Mouse (Mus musculus) mouse trophoblast stem cell (cell line): Measurements from ENCODE around the gene Cacna2d3.

ENCODE experiments used
- in situ Hi-C, 2 experiments: fragments of 300-500 bp; cut with MseI, MboI; formaldehyde crosslinking; loops; 2 replicates in 1 of 2; 3 replicates in 1 of 2; pipeline ENCODE4 v1.15.1; 2025

Cacna2d3 gene

DNA sequence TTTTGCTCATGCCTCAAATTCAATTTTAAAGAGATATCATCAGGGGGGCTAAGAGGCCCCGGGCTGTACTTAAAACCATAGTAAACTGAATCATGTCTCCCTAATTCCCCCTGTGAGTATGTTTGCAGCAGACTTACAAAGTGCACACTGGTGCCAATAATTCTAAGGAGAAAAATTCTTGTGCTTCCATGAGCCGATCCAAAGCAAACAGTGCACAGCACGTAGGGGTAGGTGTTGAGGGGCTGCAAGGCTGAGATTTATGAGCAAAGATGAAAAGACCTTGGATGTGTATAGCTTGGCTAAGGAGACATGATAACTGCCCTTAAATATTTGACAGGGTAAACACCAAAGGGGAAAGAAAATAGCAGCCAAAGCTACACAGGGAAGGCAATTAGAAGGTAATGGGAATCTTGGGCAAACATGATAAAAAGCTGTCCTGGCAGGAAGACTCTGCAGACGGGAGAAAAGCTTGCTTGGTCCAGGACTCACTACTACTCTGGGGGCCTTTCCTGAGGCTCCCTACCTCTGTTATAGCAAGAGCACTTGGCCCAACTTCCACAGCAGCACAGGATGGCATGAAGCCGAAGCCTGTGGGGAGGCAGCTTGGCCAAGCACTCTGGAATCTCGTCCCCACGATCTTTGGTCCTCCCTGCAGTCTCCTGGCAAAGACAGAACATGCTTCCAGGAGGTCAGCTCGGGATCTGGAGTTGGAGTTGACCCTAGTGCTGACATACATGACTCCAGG lies 222.9 kb downstream of the Cacna2d3 start:
- in situ Hi-C loops: no loop called here

DNA sequence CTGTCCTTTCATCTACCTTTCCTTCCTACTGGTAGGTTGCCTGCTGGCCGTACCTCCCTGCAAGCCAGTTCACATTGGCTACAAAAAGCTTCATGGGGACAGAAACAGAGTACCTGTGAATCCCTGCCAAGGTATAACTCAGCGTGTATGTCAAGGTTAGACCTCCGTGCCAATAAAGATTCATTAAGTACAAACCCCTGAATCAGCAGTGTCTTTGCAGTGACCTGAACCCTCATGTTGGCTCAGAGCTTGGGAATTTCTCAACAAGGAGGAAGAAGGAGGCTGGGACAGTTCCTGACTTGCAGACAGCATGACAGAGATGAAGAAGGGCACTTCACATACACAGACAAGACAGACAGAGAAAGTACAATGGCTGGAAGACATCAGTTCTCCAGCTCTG lies 225.1 kb downstream of the Cacna2d3 start:
- in situ Hi-C loops: no loop called here

DNA sequence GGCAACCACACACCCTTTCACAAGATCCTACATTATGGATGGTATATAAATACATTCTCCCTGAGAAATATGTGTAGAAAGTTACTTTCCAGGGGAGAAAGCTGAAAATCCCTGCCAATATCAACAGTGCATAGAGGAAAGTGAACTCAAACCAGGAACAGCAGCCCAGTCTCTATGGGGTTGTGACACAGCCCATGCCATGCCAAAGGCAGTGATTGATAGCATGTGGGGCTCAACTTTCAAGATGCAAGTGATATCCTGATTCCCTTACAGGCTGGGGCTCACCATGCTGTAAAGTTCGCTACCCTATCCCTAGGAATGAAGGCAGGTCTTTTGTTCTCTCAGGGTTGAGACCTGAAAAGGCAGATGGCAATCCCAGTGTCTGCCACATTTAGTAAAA lies 229.9 kb downstream of the Cacna2d3 start:
- in situ Hi-C loops: no loop called here

DNA sequence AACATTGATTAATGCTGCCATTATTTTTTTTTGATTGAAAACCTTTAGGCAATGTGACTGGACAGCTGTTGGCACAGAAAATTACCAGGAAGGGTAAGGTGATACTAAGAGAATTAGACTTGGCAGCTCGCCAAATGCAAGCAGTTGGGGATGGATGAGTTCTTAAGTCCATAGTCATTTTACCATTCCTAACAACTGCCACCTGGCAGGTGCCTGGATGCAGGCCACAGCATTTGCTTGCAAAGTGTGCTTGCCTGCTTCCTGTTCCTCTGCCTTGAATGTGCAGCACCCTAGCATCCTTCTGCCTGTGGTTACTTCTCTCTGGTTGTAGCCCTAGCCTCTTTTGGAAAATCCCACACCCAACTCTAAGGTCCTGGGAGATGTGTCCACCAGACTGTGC lies 236.2 kb downstream of the Cacna2d3 start:
- in situ Hi-C loops: no loop called here

DNA sequence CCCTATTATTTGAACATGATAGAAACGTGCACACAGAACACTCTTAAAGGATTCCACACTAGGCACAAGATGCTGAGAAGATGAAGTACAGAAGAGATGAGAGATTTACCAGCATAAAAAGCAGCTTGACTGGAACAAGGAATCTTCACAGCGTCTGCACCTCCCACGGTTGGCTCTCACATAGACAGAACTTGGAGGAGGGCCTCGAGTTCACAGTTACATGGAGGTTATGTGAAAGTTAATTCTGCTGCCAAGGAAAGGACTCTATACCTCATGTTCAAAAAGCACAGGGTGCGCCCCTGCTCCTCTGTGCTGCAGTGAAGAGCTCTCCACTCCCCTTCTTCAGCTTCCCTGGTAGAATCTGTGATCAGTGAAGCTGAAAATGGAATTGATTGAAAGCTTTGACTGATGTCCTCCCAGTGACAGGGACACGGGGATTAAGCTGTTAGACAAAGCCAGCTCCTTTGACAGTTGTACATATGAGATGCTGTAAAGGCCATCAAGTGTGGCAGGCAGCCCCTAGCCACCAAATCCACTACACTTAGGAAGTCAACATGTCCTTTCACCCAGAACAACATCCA lies 243.2 kb downstream of the Cacna2d3 start:
- in situ Hi-C loops: no loop called here

DNA sequence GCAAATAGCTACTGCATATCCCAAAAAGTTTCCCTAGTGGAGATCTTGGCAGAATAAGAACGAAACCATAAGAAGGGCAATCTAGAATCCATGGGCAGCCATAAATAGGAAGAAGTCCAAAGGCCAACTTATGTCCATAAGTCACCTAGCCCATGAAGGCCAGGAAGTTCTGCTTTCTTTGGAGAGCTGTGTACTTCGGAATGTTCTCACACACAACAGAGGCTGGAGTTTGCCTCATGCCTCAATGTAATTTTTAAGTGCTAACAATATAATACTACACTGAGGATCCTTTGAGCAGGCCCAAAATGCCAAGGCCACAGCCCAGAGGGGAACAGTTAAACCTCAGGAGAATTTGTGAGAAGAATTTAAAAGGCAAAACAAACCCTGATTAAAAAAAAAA lies 257.4 kb downstream of the Cacna2d3 start:
- in situ Hi-C loops: loop anchor here in 1 of 2 experiments (25.0 kb wide), 1 partner anchor 473 kb away; no protein-coding TSS in a partner anchor

DNA sequence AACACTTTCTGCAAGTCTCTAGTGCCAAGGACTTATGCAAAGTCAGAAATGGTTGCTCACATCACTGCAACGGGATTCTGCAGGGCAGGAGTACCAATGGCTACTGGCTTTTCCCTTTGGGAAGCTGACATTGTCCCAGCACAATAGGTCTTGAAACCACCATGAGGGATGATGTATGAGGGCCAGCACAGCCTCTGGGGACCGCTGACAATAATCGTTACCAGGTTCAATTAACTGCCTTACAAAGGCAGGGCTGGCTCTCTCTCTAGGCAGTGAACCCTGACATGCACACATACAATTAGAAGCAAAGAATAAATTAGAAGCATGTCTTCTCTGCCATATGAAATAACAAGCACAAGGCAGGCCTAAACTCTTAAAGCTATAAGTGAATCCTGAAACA lies 272.5 kb downstream of the Cacna2d3 start:
- in situ Hi-C loops: loop anchor here (10.0 to 25.0 kb wide), 2 partner anchors 324 to 487 kb away; no protein-coding TSS in a partner anchor

DNA sequence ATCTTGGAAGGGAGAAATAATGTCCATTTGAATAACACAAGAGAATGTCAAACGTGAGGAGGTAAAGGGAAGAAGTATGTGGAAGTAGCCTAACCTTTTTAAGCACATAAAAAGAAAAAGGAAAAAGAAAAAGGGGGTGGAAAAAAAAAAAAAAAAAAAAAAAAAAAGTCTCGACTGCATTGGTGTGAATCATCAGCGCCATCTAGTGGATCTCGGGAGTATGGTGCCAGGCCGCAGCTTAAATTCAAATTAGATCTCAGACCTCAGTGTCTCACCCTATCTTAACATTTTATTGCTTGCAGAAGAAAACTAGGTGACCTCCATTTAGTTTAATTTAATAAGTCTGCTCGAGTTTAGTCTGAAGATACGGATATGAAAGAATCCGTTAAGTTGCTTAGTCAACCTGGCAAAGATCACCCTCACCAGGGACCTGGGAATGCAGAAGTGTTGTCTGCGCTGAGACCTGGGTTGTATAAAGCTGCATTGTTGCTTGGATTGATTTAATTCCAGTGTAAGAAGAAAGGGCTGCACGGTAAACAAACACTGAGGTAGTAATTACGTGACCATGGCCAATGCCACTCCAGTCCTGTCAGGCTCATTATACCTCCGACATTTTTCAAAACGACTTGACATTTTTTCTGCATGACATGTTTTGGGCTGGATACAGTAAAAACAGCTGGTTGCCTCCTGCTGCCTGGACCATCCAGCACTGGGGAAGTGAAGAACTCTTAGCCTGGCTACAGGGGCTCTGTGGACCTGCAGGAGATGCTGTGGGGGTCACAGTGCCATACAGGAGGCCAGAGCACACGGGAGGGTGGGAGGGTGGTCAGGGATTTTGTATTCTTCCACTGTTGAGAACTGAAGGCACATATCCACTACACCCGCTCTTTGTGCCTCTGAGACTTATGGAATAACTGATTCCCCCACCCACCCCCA lies 278.3 kb downstream of the Cacna2d3 start:
- in situ Hi-C loops: loop anchor here (5.0 to 25.0 kb wide), 3 partner anchors 319 to 481 kb away; no protein-coding TSS in a partner anchor

DNA sequence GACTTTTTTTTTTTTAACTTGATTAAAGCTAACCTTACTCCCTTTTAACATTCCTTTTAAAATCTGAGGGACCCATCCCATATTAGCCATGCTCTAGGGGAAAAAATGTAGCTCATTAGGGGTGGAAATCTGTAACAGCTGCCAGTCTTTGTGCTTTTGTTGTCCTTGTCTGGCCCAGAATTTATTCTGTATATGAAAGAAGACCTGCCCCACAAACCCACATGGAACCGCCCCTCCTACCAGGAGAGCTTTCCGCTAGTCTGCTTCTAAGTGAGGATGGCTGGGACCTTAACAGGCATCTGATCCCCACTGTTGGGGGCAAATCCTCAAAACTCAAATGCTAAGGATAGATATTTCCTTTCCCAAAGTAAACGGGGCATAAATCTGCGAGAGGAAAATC lies 279.2 kb downstream of the Cacna2d3 start:
- in situ Hi-C loops: loop anchor here (5.0 to 25.0 kb wide), 3 partner anchors 318 to 480 kb away; no protein-coding TSS in a partner anchor

DNA sequence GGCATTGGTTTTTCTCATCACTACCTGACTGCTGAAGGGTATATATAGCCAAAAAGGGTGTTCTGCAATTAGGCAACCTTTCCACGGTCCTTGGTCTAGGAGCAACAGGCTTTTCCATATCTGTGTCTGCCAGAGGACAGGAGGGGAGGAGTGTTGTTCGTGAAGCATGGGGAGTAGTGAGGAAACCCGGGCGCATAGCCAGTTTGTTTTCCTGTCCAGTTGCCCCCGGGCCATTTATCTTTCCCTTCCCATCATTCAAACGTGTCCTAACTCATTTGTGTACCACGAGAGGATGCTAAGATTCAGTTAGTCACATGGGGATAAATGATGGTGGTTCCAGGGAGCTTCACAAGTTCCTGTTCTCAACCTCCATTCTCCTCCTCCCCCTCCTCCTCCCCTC lies 283.0 kb downstream of the Cacna2d3 start:
- in situ Hi-C loops: loop anchor here in 1 of 2 experiments (25.0 kb wide), 1 partner anchor 476 kb away; no protein-coding TSS in a partner anchor

DNA sequence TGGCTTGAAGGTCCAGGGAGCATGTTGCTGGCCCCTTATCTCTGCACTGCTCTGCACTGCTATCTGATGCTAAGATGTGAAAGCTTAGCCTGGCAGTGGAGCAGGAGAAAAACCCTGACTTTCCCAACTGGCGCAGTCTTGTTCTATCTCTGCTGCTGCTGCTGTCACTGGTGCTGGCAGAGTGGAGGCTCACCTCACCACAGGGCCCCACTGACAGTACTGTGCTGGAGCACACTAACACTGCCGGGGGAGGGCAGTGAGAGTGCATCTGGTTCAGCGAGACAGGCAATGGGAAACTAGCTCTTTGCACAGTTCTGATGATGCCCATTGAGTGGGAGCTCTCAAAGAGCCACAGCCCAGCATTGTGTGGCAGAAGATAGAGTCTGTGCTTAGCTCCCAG lies 283.4 kb downstream of the Cacna2d3 start:
- in situ Hi-C loops: loop anchor here in 1 of 2 experiments (25.0 kb wide), 1 partner anchor 476 kb away; no protein-coding TSS in a partner anchor

DNA sequence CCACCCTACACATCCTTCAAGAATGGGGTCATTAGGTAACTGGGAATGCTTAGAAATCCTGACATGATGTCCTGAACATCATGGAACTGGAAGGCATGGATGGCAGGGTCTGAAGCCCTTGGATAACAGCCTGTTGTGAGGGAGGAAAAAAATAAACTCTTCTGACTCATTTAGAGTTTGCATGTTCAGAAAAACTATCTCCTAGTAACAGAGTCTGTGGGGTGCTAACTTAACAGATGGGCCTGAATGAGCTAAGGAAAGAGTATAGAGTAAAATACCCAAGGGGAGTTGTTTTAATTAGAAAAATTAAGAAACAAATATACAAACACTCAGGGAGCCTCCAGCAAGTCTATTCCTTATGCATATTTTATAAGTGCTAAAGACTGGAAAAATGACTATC lies 286.5 kb downstream of the Cacna2d3 start:
- in situ Hi-C loops: loop anchor here in 1 of 2 experiments (25.0 kb wide), 1 partner anchor 473 kb away; no protein-coding TSS in a partner anchor

DNA sequence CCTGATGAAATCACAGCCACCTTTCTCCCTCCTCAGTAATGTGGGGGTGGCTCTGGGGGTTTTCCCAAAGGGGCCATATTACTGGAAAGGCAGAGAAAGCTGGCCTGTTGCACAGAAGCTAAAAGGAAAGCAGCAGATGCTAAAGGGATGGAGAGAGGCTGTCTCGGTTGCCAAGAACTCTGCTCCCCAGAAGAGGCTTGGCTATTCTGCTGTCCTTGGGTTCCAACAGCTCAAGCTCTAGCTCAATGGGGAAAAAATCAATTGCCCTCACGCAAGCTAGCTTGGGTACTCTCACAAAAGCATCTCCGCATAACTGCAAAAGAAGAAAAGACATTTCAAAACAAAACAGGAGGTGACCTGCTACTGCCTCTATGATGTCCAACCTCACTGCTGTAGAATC lies 287.9 kb downstream of the Cacna2d3 start:
- in situ Hi-C loops: loop anchor here in 1 of 2 experiments (25.0 kb wide), 1 partner anchor 471 kb away; no protein-coding TSS in a partner anchor

DNA sequence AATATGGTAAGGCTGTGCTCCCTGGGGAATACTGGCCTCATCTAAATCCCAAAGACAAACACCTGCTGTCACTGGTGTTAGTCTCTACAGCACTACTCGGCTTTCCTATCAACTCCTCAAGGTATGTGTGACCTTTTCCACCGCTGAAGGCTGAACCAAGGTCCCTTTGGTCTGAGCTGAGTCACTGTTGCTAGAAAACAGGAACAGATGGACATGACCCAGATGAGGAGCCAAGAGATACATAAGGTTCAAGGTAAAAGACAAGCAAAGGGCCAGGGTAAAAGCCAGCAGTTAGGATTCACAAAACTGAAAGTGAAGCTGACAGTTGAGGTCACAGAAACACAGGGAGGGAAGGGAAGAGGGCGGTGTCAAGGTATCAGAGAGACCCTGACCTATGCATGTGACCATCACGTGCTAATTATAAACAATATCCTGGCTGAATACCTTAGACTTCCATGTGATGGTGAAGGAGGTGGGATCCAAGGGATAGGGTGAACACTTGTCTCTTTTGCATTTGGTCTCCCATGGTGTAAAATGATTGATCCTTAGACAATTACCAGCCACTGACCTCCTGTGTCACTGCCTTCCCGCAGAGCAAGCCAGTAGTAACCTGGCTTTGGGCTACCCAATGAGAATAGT lies 288.5 kb downstream of the Cacna2d3 start:
- in situ Hi-C loops: loop anchor here in 1 of 2 experiments (25.0 kb wide), 1 partner anchor 471 kb away; no protein-coding TSS in a partner anchor

DNA sequence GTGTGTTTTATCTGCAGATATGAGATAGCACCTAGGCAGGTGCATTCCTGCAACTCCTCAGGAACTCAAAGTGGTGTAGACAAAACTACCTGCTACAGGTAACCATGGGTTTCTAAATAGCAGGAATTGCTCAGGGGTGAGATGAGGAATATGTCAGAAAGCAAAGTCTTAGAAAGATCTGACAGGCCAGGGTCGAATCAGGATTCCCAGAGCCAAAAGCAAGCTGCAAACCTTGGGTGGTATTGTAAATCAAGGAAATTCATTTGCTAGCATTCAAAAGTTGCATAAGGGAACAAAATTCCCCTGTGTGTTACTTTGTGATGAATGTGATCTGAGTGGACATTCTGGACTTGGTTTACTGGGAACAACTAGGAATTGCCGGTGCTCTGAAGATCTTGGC lies 291.9 kb downstream of the Cacna2d3 start:
- in situ Hi-C loops: loop anchor here in 1 of 2 experiments (25.0 kb wide), 1 partner anchor 467 kb away; no protein-coding TSS in a partner anchor

DNA sequence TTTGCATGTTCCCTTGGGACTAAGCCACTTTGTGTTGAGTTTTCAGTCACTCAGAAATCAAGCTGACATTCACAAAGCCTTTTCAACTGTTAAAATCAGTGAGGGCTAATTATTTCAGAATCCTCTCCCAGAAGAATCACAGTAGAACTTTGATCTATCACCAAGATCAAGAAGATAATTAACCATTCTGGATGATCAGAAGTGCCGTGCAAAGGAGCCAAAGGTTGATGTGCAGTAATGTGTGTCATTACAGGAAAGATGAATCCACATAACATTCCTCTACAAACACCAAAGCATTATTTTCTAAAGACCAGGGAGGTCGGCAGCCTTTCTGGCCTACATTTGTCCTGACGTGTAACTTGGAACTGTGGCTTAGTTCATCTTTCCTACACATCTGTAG lies 296.0 kb downstream of the Cacna2d3 start:
- in situ Hi-C loops: loop anchor here in 1 of 2 experiments (25.0 kb wide), 1 partner anchor 463 kb away; no protein-coding TSS in a partner anchor

DNA sequence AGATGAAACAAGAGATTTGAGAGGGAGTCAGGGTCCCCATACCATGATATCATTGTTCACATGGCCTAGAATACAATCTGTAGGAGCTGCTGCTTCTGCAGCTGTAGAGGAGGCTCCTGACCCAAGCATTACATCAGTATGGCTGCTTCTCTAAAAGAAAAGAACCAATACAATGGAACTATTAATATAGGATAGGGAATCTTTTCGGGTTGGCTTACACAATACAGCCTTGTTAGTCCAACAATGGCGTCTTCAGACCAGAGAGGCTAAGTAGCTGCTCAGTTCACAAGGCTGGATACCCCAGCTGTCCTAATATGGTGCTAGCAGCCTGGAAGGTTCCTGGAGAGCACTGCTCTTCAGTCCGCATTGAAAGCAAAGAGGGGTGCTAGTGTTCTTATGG lies 296.5 kb downstream of the Cacna2d3 start:
- in situ Hi-C loops: loop anchor here in 1 of 2 experiments (25.0 kb wide), 1 partner anchor 463 kb away; no protein-coding TSS in a partner anchor

DNA sequence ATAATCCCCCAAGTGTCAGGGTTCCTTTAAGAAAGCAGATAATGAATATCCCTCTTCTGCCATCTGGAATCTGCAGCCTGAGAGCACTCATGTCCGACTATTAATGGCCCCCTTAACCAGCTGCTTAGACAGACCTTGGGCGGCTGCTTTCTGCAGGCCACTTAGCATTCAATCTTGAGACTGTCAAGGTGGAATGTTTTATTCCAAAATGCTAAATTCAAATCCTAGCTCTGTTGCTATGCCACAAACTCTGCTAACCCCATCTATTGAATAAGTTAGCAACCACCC lies 315.8 kb downstream of the Cacna2d3 start:
- in situ Hi-C loops: no loop called here

DNA sequence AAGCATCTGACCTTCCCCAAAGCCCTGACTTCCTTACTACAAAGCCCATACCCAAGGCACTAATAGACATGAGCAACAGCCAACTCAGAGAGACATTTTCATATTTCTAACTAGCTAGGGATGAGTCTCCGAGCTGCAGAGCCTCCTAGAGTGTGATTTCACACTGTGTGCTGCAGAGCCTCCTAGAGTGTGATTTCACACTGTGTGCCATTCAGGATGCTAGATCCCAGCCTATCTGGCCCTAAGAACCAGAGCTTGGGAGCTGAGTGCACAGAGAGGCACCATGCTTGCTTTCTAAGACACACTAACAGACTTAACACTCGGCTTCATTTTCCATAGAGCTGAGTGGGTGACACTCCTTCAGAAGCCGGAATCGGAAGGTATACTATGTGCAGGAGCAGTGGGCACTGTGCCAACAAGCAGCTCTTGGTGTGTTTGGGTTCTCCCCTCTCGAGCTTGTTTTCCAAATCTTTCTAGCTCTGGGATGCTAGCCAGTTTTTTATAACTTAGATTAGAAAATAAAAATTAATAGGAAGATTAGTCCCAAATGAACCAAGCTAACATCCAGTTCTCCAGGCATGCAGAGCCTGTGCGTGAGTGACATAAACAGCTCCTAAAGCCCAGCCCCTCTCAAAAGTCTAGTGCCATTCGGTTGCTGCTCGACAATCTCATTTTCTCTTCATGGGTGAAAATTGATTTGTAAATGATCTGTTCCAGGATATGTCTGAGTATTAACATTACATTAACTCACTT lies 316.4 kb downstream of the Cacna2d3 start:
- in situ Hi-C loops: no loop called here
